Mouse (Mus musculus) liver, postnatal 0 days (tissue): ENCODE results near the gene Rps27.

ENCODE experiments used
- CTCF ChIP-seq: sonication (generic); IDR thresholded peaks from 2 replicates; pipeline ENCODE4 v1.5.1; 2016; ENCODE audit warnings: antibody characterized with exemption, low read depth
- EP300 ChIP-seq: IDR thresholded peaks from 2 replicates; pipeline ENCODE4 v1.6.1; 2016; ENCODE audit warnings: antibody characterized with exemption, low read depth, mild to moderate bottlenecking

- no peak for TF ChIP-seq CTCF
- TF ChIP-seq EP300: no peak
Observed at GRCm38 (mm10) chr3:90248746-90249100, 35.3 kb upstream of the Rps27 start.
